Mouse (Mus musculus): ENCODE measurements around the gene Vmn1r173. TPM values are rescaled to one million over a fixed set of nuclear protein-coding genes. Genes with fewer than 3 reads are reported as not detected.
"Not testable (repeated sequence)": the region's sequence is repeated elsewhere in the genome, so short reads cannot be mapped to it uniquely, and the experiment has no call there.

Gene Vmn1r173
- not detected for total RNA-seq (2021)

DNA sequence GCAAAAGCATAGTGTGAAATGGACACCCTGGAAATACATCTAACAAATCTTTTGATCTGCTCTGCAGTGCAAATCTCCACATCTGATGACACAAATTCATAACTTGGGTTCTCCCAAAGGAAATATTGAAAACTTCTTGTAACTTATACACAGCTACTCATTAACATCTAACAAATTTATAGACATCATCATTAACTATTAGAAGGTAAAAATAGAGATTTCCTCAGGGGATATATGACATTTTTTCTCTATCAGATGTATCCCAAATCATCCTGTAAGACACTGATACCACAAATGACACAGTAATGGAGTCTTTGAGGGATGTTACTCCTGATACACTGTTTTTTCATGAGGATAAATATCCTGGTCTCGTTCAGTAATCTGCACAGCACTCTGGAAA lies at the start of gene Vmn1r173:
Gene Vmn1r173, plus strand, starts transcription at position 301 of the 400 bp plus-strand sequence.
- DNase-seq (ENCODE audit: extremely low spot score in 1 of 2, low spot score in 2 of 2); intact Hi-C loops (cut with DNase I): not testable (repeated sequence)

GRCm38 (mm10) chr7:23658016-23658415 lies 42.5 kb upstream of the Vmn1r173 start, which contains the start of gene Vmn1r172:
Vmn1r172 (plus strand) TSS chr7:23658316.
- DNase-seq (ENCODE audit: extremely low spot score in 1 of 2, low spot score in 2 of 2) = no peak
- intact Hi-C loops (cut with DNase I) = no loop called here

DNA sequence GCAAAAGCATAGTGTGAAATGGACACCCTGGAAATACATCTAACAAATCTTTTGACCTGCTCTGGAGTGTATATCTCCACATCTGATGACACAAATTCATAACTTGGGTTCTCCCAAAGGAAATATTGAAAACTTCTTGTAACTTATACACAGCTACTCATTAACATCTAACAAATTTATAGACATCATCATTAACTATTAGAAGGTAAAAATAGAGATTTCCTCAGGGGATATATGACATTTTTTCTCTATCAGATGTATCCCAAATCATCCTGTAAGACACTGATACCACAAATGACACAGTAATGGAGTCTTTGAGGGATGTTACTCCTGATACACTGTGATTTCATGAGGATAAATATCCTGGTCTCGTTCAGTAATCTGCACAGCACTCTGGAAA lies 51.5 kb downstream of the Vmn1r173 start, which contains the start of gene Vmn1r174:
Gene Vmn1r174, plus strand, starts transcription at position 301 of the 400 bp plus-strand sequence.
- intact Hi-C loops (cut with DNase I); DNase-seq (ENCODE audit: extremely low spot score in 1 of 2, low spot score in 2 of 2): not testable (repeated sequence)

Other genes with a start within 250 kb of the Vmn1r173 start
- gene Vmn1r167, start 193.5 kb upstream of the Vmn1r173 start, total RNA-seq (2021) = not detected
- not detected for gene Vmn1r168, start 161.0 kb upstream of the Vmn1r173 start, total RNA-seq (2021)
- gene Vmn1r169, start 125.2 kb upstream of the Vmn1r173 start, total RNA-seq (2021) = not detected
- not detected for gene Vmn1r170, start 94.5 kb upstream of the Vmn1r173 start, total RNA-seq (2021)
- not detected for gene Vmn1r171, start 70.0 kb upstream of the Vmn1r173 start, total RNA-seq (2021)
- not detected for gene Vmn1r172, start 42.4 kb upstream of the Vmn1r173 start, total RNA-seq (2021)
- gene Vmn1r174, start 51.6 kb downstream of the Vmn1r173 start, total RNA-seq (2021) = not detected
- not detected for gene Vmn1r175, start 109.9 kb downstream of the Vmn1r173 start, total RNA-seq (2021)
- not detected for gene Vmn1r176, start 136.7 kb downstream of the Vmn1r173 start, total RNA-seq (2021)
- gene Vmn1r177, start 165.7 kb downstream of the Vmn1r173 start, total RNA-seq (2021) = not detected
- gene Vmn1r178, start 191.3 kb downstream of the Vmn1r173 start, total RNA-seq (2021) = not detected
- gene Vmn1r179, start 226.3 kb downstream of the Vmn1r173 start, total RNA-seq (2021) = not detected
- not detected for gene Vmn1r180, start 249.9 kb downstream of the Vmn1r173 start, total RNA-seq (2021)